Mouse (Mus musculus): ENCODE results near the gene Spcs1. TPM values are rescaled to one million over a fixed set of nuclear protein-coding genes. Genes with fewer than 3 reads are reported as not detected.

The Spcs1 gene
- total and polyA plus RNA-seq, 3 experiments: 150 to 344 (median 181) TPM

- H3K9ac ChIP-seq (ENCODE audit: insufficient read depth, low read depth): no peak overlapping the region
- H3K79me2 ChIP-seq (replicated peaks; ENCODE audit: control insufficient read depth, extremely low read depth, insufficient read depth, poor library complexity, severe bottlenecking): peaks cover 42% of the 10 kb centered on the region
- peaks cover 65 to 82% of the 10 kb centered on the region in 2 experiments for H3K36me3 ChIP-seq (replicated peaks in 1 of 2; ENCODE audit: control insufficient read depth in 1 of 2, insufficient read depth in 1 of 2, low read length in 1 of 2)
- no peak for TF ChIP-seq RCOR1 (conservative IDR thresholded peaks at IDR 0.05; ENCODE audit: low read depth, low read length)
- no peak for TF ChIP-seq UBTF (IDR thresholded peaks at IDR 0.05; ENCODE audit: low read depth, low read length)
- TF ChIP-seq EP300 (IDR thresholded peaks at IDR 0.05; ENCODE audit: low read length): no peak
- TF ChIP-seq MXI1 (IDR thresholded peaks at IDR 0.05; ENCODE audit: low read depth, low read length): no peak
- TF ChIP-seq USF2 (conservative IDR thresholded peaks at IDR 0.05; ENCODE audit: low read depth, low read length): no peak
- TF ChIP-seq MAFK (IDR thresholded peaks at IDR 0.05; ENCODE audit: insufficient replicate concordance, low read length): no peak
- TF ChIP-seq KAT2A (IDR thresholded peaks at IDR 0.05; ENCODE audit: insufficient replicate concordance, low read length): no peak
- TF ChIP-seq TBP (conservative IDR thresholded peaks at IDR 0.05; ENCODE audit: low read depth, low read length): no peak
- no peak for TF ChIP-seq CHD1 (IDR thresholded peaks at IDR 0.05; ENCODE audit: low read depth, low read length)
- TF ChIP-seq JUN (IDR thresholded peaks at IDR 0.05; ENCODE audit: insufficient read depth, low read depth, low read length): no peak
- no peak for TF ChIP-seq PAX5 (IDR thresholded peaks at IDR 0.05; ENCODE audit: low read length)
- TF ChIP-seq MAX (IDR thresholded peaks at IDR 0.05; ENCODE audit: low read length): no peak
- TF ChIP-seq POLR2A (IDR thresholded peaks at IDR 0.05; ENCODE audit: low read depth, low read length): no peak
- no peak for TF ChIP-seq MEF2A (IDR thresholded peaks at IDR 0.05; ENCODE audit: borderline replicate concordance, low read depth, low read length)
- no peak for TF ChIP-seq USF1 (IDR thresholded peaks at IDR 0.05; ENCODE audit: low read depth, low read length)
- TF ChIP-seq HCFC1 (IDR thresholded peaks at IDR 0.05; ENCODE audit: low read depth, low read length): no peak
- no peak for TF ChIP-seq RAD21 (IDR thresholded peaks at IDR 0.05; ENCODE audit: low read depth, low read length)
- no peak for TF ChIP-seq TCF12 (IDR thresholded peaks at IDR 0.05; ENCODE audit: low read depth, low read length)
- TF ChIP-seq NRF1 (IDR thresholded peaks at IDR 0.05; ENCODE audit: low read depth, low read length): no peak
- H3K4me3 ChIP-seq (replicated peaks in 1 of 3; ENCODE audit: low read depth in 2 of 3, low read length in 2 of 3, poor library complexity in 1 of 3): no peak overlapping the region
- no peak for DNase-seq (ENCODE audit: extremely low read depth)
- H3K27ac ChIP-seq (ENCODE audit: insufficient read depth, low read depth): no peak overlapping the region
- H3K9me3 ChIP-seq (replicated peaks; ENCODE audit: low read length): no peaks in the 10 kb centered on the region
- H3K4me2 ChIP-seq (ENCODE audit: insufficient read depth, low read depth, poor library complexity, severe bottlenecking): no peak overlapping the region
- H3K27me3 ChIP-seq (replicated peaks): no peaks in the 10 kb centered on the region
- dilution Hi-C loops (cut with MboI; ENCODE audit: extremely low pct_ligation_motif_present, extremely low pct_unique_long_range_greater_than_20kb, low sequenced_read_pairs): no loop called here
- H3K4me1 ChIP-seq (ENCODE audit: control insufficient read depth in 1 of 2, insufficient read depth in 2 of 2): peaks cover 7 to 33% of the 10 kb centered on the region in 2 experiments
- in situ Hi-C loops (cut with MboI; ENCODE audit: low pct_ligation_motif_present, low pct_unique_long_range_greater_than_20kb, low sequenced_read_pairs): no loop called here
Observed at GRCm38 (mm10) chr14:31013928-31014327, 12.5 kb upstream of the Spcs1 start.

GRCm38 (mm10) chr14:31011588-31011987, 10.1 kb upstream of the Spcs1 start:
- no peak overlapping the region for H3K4me3 ChIP-seq (replicated peaks in 1 of 3; ENCODE audit: low read depth in 2 of 3, low read length in 2 of 3, poor library complexity in 1 of 3)
- no peak overlapping the region for H3K9ac ChIP-seq (ENCODE audit: insufficient read depth, low read depth)
- H3K4me2 ChIP-seq (ENCODE audit: insufficient read depth, low read depth, poor library complexity, severe bottlenecking): no peak overlapping the region
- no peak for DNase-seq (ENCODE audit: extremely low read depth)
- in situ Hi-C loops (cut with MboI; ENCODE audit: low pct_ligation_motif_present, low pct_unique_long_range_greater_than_20kb, low sequenced_read_pairs) (no loop called here), dilution Hi-C loops (cut with MboI; ENCODE audit: extremely low pct_ligation_motif_present, extremely low pct_unique_long_range_greater_than_20kb, low sequenced_read_pairs) (no loop called here)
- no peaks in the 10 kb centered on the region for H3K27me3 ChIP-seq (replicated peaks)
- peaks cover 60 to 88% of the 10 kb centered on the region in 2 experiments for H3K36me3 ChIP-seq (replicated peaks in 1 of 2; ENCODE audit: control insufficient read depth in 1 of 2, insufficient read depth in 1 of 2, low read length in 1 of 2)
- no peak overlapping the region for H3K27ac ChIP-seq (ENCODE audit: insufficient read depth, low read depth)
- H3K9me3 ChIP-seq (replicated peaks; ENCODE audit: low read length): no peaks in the 10 kb centered on the region
- peaks cover 20% of the 10 kb centered on the region for H3K79me2 ChIP-seq (replicated peaks; ENCODE audit: control insufficient read depth, extremely low read depth, insufficient read depth, poor library complexity, severe bottlenecking)
- peaks cover 7 to 27% of the 10 kb centered on the region in 2 experiments for H3K4me1 ChIP-seq (ENCODE audit: control insufficient read depth in 1 of 2, insufficient read depth in 2 of 2)
- TF ChIP-seq MXI1 (IDR thresholded peaks at IDR 0.05; ENCODE audit: low read depth, low read length): no peak
- TF ChIP-seq POLR2A (IDR thresholded peaks at IDR 0.05; ENCODE audit: low read depth, low read length): peak; percentile 42; the same call in 1 of the 2 replicates
- TF ChIP-seq JUND (conservative IDR thresholded peaks at IDR 0.05; ENCODE audit: low read depth, low read length): no peak
- TF ChIP-seq MEF2A (IDR thresholded peaks at IDR 0.05; ENCODE audit: borderline replicate concordance, low read depth, low read length): no peak
- no peak for TF ChIP-seq NRF1 (IDR thresholded peaks at IDR 0.05; ENCODE audit: low read depth, low read length)
- TF ChIP-seq ZMIZ1 (IDR thresholded peaks at IDR 0.05; ENCODE audit: low read depth, low read length): 0 out of 2 replicates have a peak, but pooled peaks have one; percentile 2
- TF ChIP-seq NELFE (IDR thresholded peaks at IDR 0.05; ENCODE audit: low read depth, low read length): peak; percentile 36; the same call in 1 of the 2 replicates
- no peak for TF ChIP-seq MYC (IDR thresholded peaks at IDR 0.05; ENCODE audit: low read depth, low read length)
- TF ChIP-seq ZKSCAN1 (IDR thresholded peaks at IDR 0.05; ENCODE audit: borderline replicate concordance, low read depth, low read length): no peak
- TF ChIP-seq BHLHE40 (IDR thresholded peaks at IDR 0.05; ENCODE audit: low read depth, low read length): no peak
- TF ChIP-seq TCF12 (IDR thresholded peaks at IDR 0.05; ENCODE audit: low read depth, low read length): no peak
- TF ChIP-seq HCFC1 (IDR thresholded peaks at IDR 0.05; ENCODE audit: low read depth, low read length): no peak
- no peak for TF ChIP-seq ETS1 (conservative IDR thresholded peaks at IDR 0.05; ENCODE audit: low read depth, low read length)
- TF ChIP-seq EP300 (IDR thresholded peaks at IDR 0.05; ENCODE audit: low read length): no peak
- TF ChIP-seq ELF1 (IDR thresholded peaks at IDR 0.05; ENCODE audit: low read depth, low read length): no peak
- TF ChIP-seq MAZ (IDR thresholded peaks at IDR 0.05; ENCODE audit: low read depth, low read length): no peak
- no peak for TF ChIP-seq SIN3A (IDR thresholded peaks at IDR 0.05; ENCODE audit: low read length)
- no peak for TF ChIP-seq GABPA (IDR thresholded peaks at IDR 0.05; ENCODE audit: insufficient replicate concordance, low read depth, low read length)
- TF ChIP-seq RCOR1 (conservative IDR thresholded peaks at IDR 0.05; ENCODE audit: low read depth, low read length): no peak
- no peak for TF ChIP-seq USF2 (conservative IDR thresholded peaks at IDR 0.05; ENCODE audit: low read depth, low read length)
- TF ChIP-seq CHD2 (IDR thresholded peaks at IDR 0.05; ENCODE audit: low read length): peak; percentile 9; the same call in 1 of the 2 replicates
- peak; percentile 87 for TF ChIP-seq POLR2AphosphoS2 (IDR thresholded peaks at IDR 0.05; ENCODE audit: low read depth, low read length)
- TF ChIP-seq KAT2A (IDR thresholded peaks at IDR 0.05; ENCODE audit: insufficient replicate concordance, low read length): no peak

All from CH12.LX (cell line).